Mouse (Mus musculus): Measurements from ENCODE around the gene Fam205c. TPM values are rescaled to one million over a fixed set of nuclear protein-coding genes. Genes with fewer than 3 reads are reported as not detected.

Fam205c gene
- total and polyA plus RNA-seq, 2 experiments from 2014 or later, result 4.7 TPM; not detected in 1

DNA sequence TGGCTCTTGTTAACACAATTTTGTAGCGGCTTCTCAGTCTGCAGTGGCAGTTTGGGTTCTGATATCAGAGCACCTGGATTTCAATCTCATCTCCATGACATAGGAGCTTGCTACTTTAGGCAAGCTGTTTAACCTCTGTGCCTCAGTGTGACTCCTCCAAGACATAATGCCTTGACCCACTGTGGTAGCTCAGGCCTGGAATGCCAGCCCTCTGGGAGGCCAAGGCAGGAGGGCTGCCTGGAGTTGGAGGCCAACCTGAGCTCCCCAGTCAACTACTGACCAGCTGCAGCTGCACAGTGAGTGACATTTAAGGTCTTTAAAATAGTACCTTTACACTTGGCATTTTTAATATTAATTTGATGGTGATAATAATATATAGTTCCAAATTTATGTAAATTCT lies 41.9 kb upstream of the Fam205c start:
- TF ChIP-seq CTCF (IDR thresholded peaks at IDR 0.05; ENCODE audit: low read depth), result no peak
- no peak overlapping the region for H3K9ac ChIP-seq (replicated peaks; ENCODE audit: low read length)
- no peaks in the 10 kb centered on the region for H3K36me3 ChIP-seq (ENCODE audit: insufficient read depth, low read length)
- no peak overlapping the region for H3K4me3 ChIP-seq (ENCODE audit: low read length)
- no peaks in the 10 kb centered on the region for H3K9me3 ChIP-seq (ENCODE audit: low read length)
- WGBS, result 89% methylated on average over 1 of the region's 1 CpGs
- DNase-seq (ENCODE audit: low spot score) (no peak), ATAC-seq (no peak)
- no peaks in the 10 kb centered on the region for H3K4me1 ChIP-seq (ENCODE audit: insufficient read depth, low read length)
- H3K27me3 ChIP-seq (ENCODE audit: insufficient read depth, low read length), result no peaks in the 10 kb centered on the region
- no peak overlapping the region for H3K27ac ChIP-seq
- peak overlapping the region; percentile 84 for H3K4me2 ChIP-seq (ENCODE audit: low read depth, low read length)

GRCm38 (mm10) chr4:42915311-42915710 lies 41.3 kb upstream of the Fam205c start:
- Histone ChIP-seq H3K36me3 (ENCODE audit: insufficient read depth, low read length) (no peaks in the 10 kb centered on the region), H3K9me3 (ENCODE audit: low read length) (no peaks in the 10 kb centered on the region), H3K4me3 (ENCODE audit: low read length) (no peak overlapping the region), H3K4me1 (ENCODE audit: insufficient read depth, low read length) (no peaks in the 10 kb centered on the region), H3K27ac (no peak overlapping the region), H3K9ac (replicated peaks; ENCODE audit: low read length) (no peak overlapping the region), H3K27me3 (ENCODE audit: insufficient read depth, low read length) (no peaks in the 10 kb centered on the region), H3K4me2 (ENCODE audit: low read depth, low read length) (no peak overlapping the region)
- ATAC-seq (no peak), DNase-seq (ENCODE audit: low spot score) (no peak)
- WGBS, result 90% methylated on average over 12 of the region's 12 CpGs
- no peak for TF ChIP-seq CTCF (IDR thresholded peaks at IDR 0.05; ENCODE audit: low read depth)

- Histone ChIP-seq H3K27me3 (ENCODE audit: insufficient read depth, low read length) (no peaks in the 10 kb centered on the region), H3K4me3 (ENCODE audit: low read length) (no peak overlapping the region), H3K9ac (replicated peaks; ENCODE audit: low read length) (no peak overlapping the region), H3K4me2 (ENCODE audit: low read depth, low read length) (no peak overlapping the region), H3K27ac (no peak overlapping the region), H3K4me1 (ENCODE audit: insufficient read depth, low read length) (no peaks in the 10 kb centered on the region), H3K9me3 (ENCODE audit: low read length) (no peaks in the 10 kb centered on the region), H3K36me3 (ENCODE audit: insufficient read depth, low read length) (no peaks in the 10 kb centered on the region)
- 55% methylated on average over 10 of the region's 10 CpGs for WGBS
- ATAC-seq (no peak), DNase-seq (ENCODE audit: low spot score) (no peak)
- no peak for TF ChIP-seq CTCF (IDR thresholded peaks at IDR 0.05; ENCODE audit: low read depth)
These were observed 39.4 kb upstream of the Fam205c start for GRCm38 (mm10) chr4:42913391-42913790.

DNA sequence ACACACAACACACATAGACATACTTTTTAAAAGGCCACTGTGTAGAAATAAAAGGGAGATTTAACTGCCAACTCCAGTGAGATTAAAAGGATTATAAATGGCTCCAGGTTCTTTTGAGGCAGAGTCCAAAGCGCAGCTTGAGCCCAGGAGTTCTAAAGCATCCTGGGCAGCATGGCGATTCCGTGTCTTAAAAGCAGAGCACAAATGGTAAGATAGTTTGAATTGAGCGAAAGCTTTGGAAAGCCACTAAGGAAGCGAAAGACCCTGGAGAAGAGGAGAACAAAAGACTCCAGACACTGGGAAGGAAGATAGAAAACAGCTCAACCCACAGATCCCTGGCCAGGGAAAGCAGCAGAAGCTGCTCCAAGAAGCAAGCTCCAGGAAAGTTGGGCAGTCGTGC lies 30.9 kb upstream of the Fam205c start:
- H3K36me3 ChIP-seq (ENCODE audit: insufficient read depth, low read length), result no peaks in the 10 kb centered on the region
- no peaks in the 10 kb centered on the region for H3K4me1 ChIP-seq (ENCODE audit: insufficient read depth, low read length)
- H3K4me3 ChIP-seq (ENCODE audit: low read length), result no peak overlapping the region
- H3K9me3 ChIP-seq (ENCODE audit: low read length), result no peaks in the 10 kb centered on the region
- H3K27ac ChIP-seq, result no peak overlapping the region
- no peak for DNase-seq (ENCODE audit: low spot score)
- H3K4me2 ChIP-seq (ENCODE audit: low read depth, low read length), result no peak overlapping the region
- WGBS, result 67% methylated on average over 6 of the region's 6 CpGs
- H3K27me3 ChIP-seq (ENCODE audit: insufficient read depth, low read length), result no peaks in the 10 kb centered on the region
- no peak for TF ChIP-seq CTCF (IDR thresholded peaks at IDR 0.05; ENCODE audit: low read depth)
- H3K9ac ChIP-seq (replicated peaks; ENCODE audit: low read length), result no peak overlapping the region
- no peak for ATAC-seq

DNA sequence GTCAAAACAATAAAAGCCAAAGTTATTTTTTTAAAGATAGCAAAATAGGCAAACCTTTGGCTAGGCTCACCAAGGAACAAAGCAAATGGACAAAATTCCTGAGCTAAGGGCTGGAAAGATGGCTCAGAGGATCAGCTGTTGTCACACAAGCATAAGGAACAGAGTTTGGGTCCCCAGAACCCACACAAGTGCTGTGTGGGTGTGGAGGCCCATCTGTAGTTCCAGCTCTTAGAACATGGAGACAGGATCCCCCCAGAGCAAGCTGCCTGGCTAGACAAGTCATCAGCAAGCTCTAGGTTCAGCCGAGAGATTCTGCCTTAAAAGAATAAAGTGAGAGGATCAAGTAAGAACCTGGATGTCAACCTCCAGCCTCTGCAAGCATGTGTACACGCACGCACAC lies 30.5 kb upstream of the Fam205c start:
- no peak overlapping the region for H3K9ac ChIP-seq (replicated peaks; ENCODE audit: low read length)
- TF ChIP-seq CTCF (IDR thresholded peaks at IDR 0.05; ENCODE audit: low read depth), result no peak
- no peaks in the 10 kb centered on the region for H3K9me3 ChIP-seq (ENCODE audit: low read length)
- H3K27me3 ChIP-seq (ENCODE audit: insufficient read depth, low read length), result no peaks in the 10 kb centered on the region
- no peaks in the 10 kb centered on the region for H3K4me1 ChIP-seq (ENCODE audit: insufficient read depth, low read length)
- no peak overlapping the region for H3K4me3 ChIP-seq (ENCODE audit: low read length)
- no peak overlapping the region for H3K27ac ChIP-seq
- no peak for DNase-seq (ENCODE audit: low spot score)
- no peak overlapping the region for H3K4me2 ChIP-seq (ENCODE audit: low read depth, low read length)
- no peak for ATAC-seq
- no peaks in the 10 kb centered on the region for H3K36me3 ChIP-seq (ENCODE audit: insufficient read depth, low read length)
- 87% methylated on average over 3 of the region's 3 CpGs for WGBS

DNA sequence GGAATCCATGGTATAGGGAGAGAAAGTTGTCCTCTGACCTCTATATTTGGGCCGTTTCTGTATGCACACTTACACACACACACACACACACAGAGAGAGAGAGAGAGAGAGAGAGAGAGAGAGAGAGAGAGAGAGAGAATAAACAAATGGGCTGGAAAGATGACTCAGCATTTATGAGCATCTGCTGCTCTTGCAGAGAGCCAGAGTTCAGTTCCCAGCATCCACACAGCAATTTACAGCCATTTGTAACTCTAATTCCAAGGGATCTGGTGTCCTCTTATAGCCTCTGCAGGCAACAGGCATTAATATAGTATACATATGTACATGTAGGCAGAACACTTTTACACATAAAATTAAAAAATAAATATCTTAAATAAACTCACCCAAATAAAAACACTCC lies 29.9 kb upstream of the Fam205c start:
- ATAC-seq (no peak), DNase-seq (ENCODE audit: low spot score) (no peak)
- Histone ChIP-seq H3K27ac (no peak overlapping the region), H3K9ac (replicated peaks; ENCODE audit: low read length) (no peak overlapping the region), H3K27me3 (ENCODE audit: insufficient read depth, low read length) (no peaks in the 10 kb centered on the region), H3K9me3 (ENCODE audit: low read length) (no peaks in the 10 kb centered on the region), H3K36me3 (ENCODE audit: insufficient read depth, low read length) (no peaks in the 10 kb centered on the region), H3K4me2 (ENCODE audit: low read depth, low read length) (no peak overlapping the region), H3K4me1 (ENCODE audit: insufficient read depth, low read length) (no peaks in the 10 kb centered on the region), H3K4me3 (ENCODE audit: low read length) (no peak overlapping the region)
- 75% methylated on average over 1 of the region's 1 CpGs for WGBS
- TF ChIP-seq CTCF (IDR thresholded peaks at IDR 0.05; ENCODE audit: low read depth), result no peak

DNA sequence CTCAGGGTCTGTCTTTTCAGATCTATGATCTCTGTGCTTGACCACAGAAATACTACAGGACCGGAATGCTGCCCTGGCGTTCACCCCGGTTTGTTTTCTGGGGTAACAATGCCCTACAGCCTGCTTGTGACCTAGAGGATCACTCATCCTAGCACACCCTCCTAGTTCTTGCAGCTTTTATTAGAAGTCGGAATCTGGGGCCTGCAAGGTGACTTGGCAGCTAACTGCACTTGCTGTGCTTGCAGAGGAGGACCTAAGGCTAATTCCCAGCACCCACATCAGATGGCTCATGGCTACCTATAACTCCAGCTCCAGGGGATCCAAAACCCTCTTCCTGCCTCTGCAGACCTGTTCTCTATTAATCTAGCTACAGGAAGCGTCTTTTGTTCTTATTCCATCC lies 28.7 kb upstream of the Fam205c start:
- H3K9ac ChIP-seq (replicated peaks; ENCODE audit: low read length), result no peak overlapping the region

More for the DNA sequence above, 28.7 kb upstream of the Fam205c start:
- no peaks in the 10 kb centered on the region for H3K4me1 ChIP-seq (ENCODE audit: insufficient read depth, low read length)
- no peak overlapping the region for H3K4me2 ChIP-seq (ENCODE audit: low read depth, low read length)
- no peaks in the 10 kb centered on the region for H3K27me3 ChIP-seq (ENCODE audit: insufficient read depth, low read length)
- no peak overlapping the region for H3K4me3 ChIP-seq (ENCODE audit: low read length)
- H3K27ac ChIP-seq, result no peak overlapping the region
- no peaks in the 10 kb centered on the region for H3K9me3 ChIP-seq (ENCODE audit: low read length)
- no peaks in the 10 kb centered on the region for H3K36me3 ChIP-seq (ENCODE audit: insufficient read depth, low read length)
- ATAC-seq (no peak), DNase-seq (ENCODE audit: low spot score) (no peak)
- 91% methylated on average over 5 of the region's 5 CpGs for WGBS
- no peak for TF ChIP-seq CTCF (IDR thresholded peaks at IDR 0.05; ENCODE audit: low read depth)
